Mouse (Mus musculus) kidney, adult 2 months (tissue): ENCODE measurements at regions not wholly inside any gene's neighbourhood (a gene's known extent, or its start where the extent isn't known, plus 50 kb on each side); places are given as distances from the start of the nearest gene placed in this dataset.

Experiments
- CTCF ChIP-seq: fragments of 200-500 bp; conservative IDR thresholded peaks from 2 replicates; pipeline ENCODE4 v1.5.1; 2011; ENCODE audit warnings: low read depth, mild to moderate bottlenecking, control low read depth, low read length, moderate library complexity, mixed read lengths; ENCODE audit not compliant: insufficient read depth, insufficient read length
- POLR2A ChIP-seq: fragments of 200-500 bp; IDR thresholded peaks from one replicate; pipeline ENCODE4 v1.6.1; 2011; ENCODE audit warnings: low read depth, low read length, control low read depth

- TF ChIP-seq POLR2A (no peak), CTCF (no peak)
Observed at GRCm38 (mm10) chr10:111858403-111858802, 114.1 kb upstream of the Krr1 start.
